ENCODE assay signal across 23 mouse cellular contexts in genomic region chr17:14912981-14913380, GRCm38 (mm10).
"Had no signal": no experiment of that assay in that cellular context is flagged by ENCODE, and none has a peak within 500 bp of the region (broad histone marks: within the 10 kb centered on the region; RNA-seq: fewer than 3 reads in every experiment).

No protein-coding gene starts in this region.

- H3K27ac ChIP-seq: kidney, embryonic 15.5 days; left cerebral cortex, adult 2 months; limb, embryonic 13.5 days; liver, embryonic 12.5 days; liver, embryonic 15.5 days; lung, embryonic 15.5 days; midbrain, embryonic 10.5 days; midbrain, embryonic 13.5 days; neural tube, embryonic 13.5 days; stomach, embryonic 15.5 days had no signal

- H3K9ac ChIP-seq: kidney, embryonic 15.5 days; limb, embryonic 13.5 days; liver, embryonic 12.5 days; liver, embryonic 15.5 days; lung, embryonic 15.5 days; midbrain, embryonic 13.5 days; neural tube, embryonic 13.5 days; stomach, embryonic 15.5 days had no signal

- H3K4me2 ChIP-seq: kidney, embryonic 15.5 days; limb, embryonic 13.5 days; liver, embryonic 12.5 days; liver, embryonic 15.5 days; lung, embryonic 15.5 days; midbrain, embryonic 13.5 days; neural tube, embryonic 13.5 days; stomach, embryonic 15.5 days had no signal

- H3K4me1 ChIP-seq: kidney, embryonic 15.5 days; limb, embryonic 13.5 days; liver, embryonic 12.5 days; liver, embryonic 15.5 days; lung, embryonic 15.5 days; midbrain, embryonic 10.5 days; midbrain, embryonic 13.5 days; neural tube, embryonic 13.5 days; stomach, embryonic 15.5 days had no signal

- H3K9me3 ChIP-seq: kidney, embryonic 15.5 days; limb, embryonic 13.5 days; liver, embryonic 12.5 days; liver, embryonic 15.5 days; lung, embryonic 15.5 days; megakaryocyte, embryonic 14.5 days; midbrain, embryonic 10.5 days; midbrain, embryonic 13.5 days; neural tube, embryonic 13.5 days; stomach, embryonic 15.5 days had no signal

- ATAC-seq: inflammation-experienced regulatory T-cells, adult 6 months; liver, embryonic 12.5 days; midbrain, embryonic 13.5 days; midbrain, embryonic 16.5 days had no signal

- H3K4me3 ChIP-seq: kidney, embryonic 15.5 days; left cerebral cortex, adult 2 months; limb, embryonic 13.5 days; liver, embryonic 12.5 days; liver, embryonic 15.5 days; lung, embryonic 15.5 days; megakaryocyte, embryonic 14.5 days; midbrain, embryonic 10.5 days; midbrain, embryonic 13.5 days; myocyte; neural tube, embryonic 13.5 days; stomach, embryonic 15.5 days had no signal

- H3K36me3 ChIP-seq: kidney, embryonic 15.5 days; limb, embryonic 13.5 days; liver, embryonic 12.5 days; liver, embryonic 15.5 days; lung, embryonic 15.5 days; midbrain, embryonic 10.5 days; midbrain, embryonic 13.5 days; neural tube, embryonic 13.5 days; stomach, embryonic 15.5 days had no signal

- H3K27me3 ChIP-seq: kidney, embryonic 15.5 days; limb, embryonic 13.5 days; liver, embryonic 12.5 days; liver, embryonic 15.5 days; lung, embryonic 15.5 days; midbrain, embryonic 13.5 days; neural tube, embryonic 13.5 days; stomach, embryonic 15.5 days had no signal

- DNase-seq: kidney, adult 11 months; kidney, adult 8-10 months; layer of hippocampus, postnatal 36 days; liver; lung, adult 18-20 months; lung, postnatal 10 days; lung, postnatal 36 days; right cerebral cortex, postnatal 25 days; spleen, adult 18-20 months had no signal
